Mouse (Mus musculus) hindbrain, embryonic 13.5 days (tissue): ENCODE measurements around the gene Senp8. TPM values are rescaled to one million over a fixed set of nuclear protein-coding genes. Genes with fewer than 3 reads are reported as not detected.

Experiments
- ATAC-seq: fragments of 200-750 bp; cut with Nextera tagmentation; 2 replicates; pipeline ENCODE4 v1.8.0; 2017; ENCODE audit warnings: moderate TSS enrichment; ENCODE audit not compliant: low FRiP score
- H3K27ac ChIP-seq: fragments of 300-500 bp; sonication (generic); 2 replicates; pipeline ENCODE4 v1.5.1; 2015; ENCODE audit warnings: inconsistent platforms, mild to moderate bottlenecking, moderate library complexity
- H3K27me3 ChIP-seq: fragments of 300-500 bp; sonication (generic); 2 replicates; pipeline ENCODE4 v1.6.1; 2015; ENCODE audit warnings: mild to moderate bottlenecking, inconsistent platforms
- H3K36me3 ChIP-seq: fragments of 300-500 bp; sonication (generic); 2 replicates; pipeline ENCODE4 v1.6.1; 2015; ENCODE audit warnings: mild to moderate bottlenecking, inconsistent platforms
- H3K4me1 ChIP-seq: fragments of 300-500 bp; sonication (generic); replicated peaks from 2 replicates; pipeline ENCODE4 v1.6.1; 2015; ENCODE audit warnings: inconsistent platforms
- H3K4me2 ChIP-seq: fragments of 300-500 bp; sonication (generic); 2 replicates; pipeline ENCODE4 v1.6.1; 2015; ENCODE audit warnings: inconsistent platforms, mild to moderate bottlenecking, moderate library complexity
- H3K4me3 ChIP-seq: fragments of 300-500 bp; sonication (generic); 2 replicates; pipeline ENCODE4 v1.5.1; 2015; ENCODE audit warnings: mild to moderate bottlenecking, inconsistent platforms
- H3K9ac ChIP-seq: fragments of 300-500 bp; sonication (generic); 2 replicates; pipeline ENCODE4 v1.6.1; 2015; ENCODE audit warnings: mild to moderate bottlenecking, inconsistent platforms
- H3K9me3 ChIP-seq: fragments of 300-500 bp; sonication (generic); 2 replicates; pipeline ENCODE4 v1.6.1; 2016; ENCODE audit warnings: inconsistent platforms
- WGBS: fragments of 180-500 bp; shearing (Covaris S2); methylation state at CpG from one replicate; pipeline ENCODE4 v1.1.7; 2015; 5-methylcytosine and 5-hydroxymethylcytosine counted together
- polyA plus RNA-seq: library from polyadenylated mRNA; unstranded; fragments of >200 nt; fragmentation: Nextera tagmentation; extraction: Ambion mirVana; gene quantifications from 2 replicates; pipeline ENCODE4 v1.2.1, GENCODE M21; 2015

Senp8 gene
- polyA plus RNA-seq, 1 experiment from 2014 or later: 14.3 TPM

DNA sequence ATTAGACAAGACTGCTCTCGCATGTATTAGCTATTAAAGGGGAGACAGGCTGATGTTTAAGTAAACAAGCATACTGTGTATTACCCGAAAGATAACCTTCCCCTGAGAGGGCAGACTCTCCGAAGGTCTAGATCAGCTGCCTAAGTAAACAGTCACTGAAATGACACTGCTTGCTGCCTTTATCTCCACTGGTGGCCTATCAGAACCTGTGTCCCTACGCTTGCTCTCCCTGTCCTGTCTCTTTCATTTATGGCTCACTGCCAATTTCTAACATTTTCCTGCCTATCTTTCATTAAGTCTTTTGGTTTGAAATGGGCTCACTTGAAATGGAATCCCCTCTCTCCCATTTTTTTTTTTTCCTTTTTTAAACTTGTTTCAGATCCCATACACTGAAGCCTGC lies 15.1 kb downstream of the Senp8 start:
- no peaks in the 10 kb centered on the region for H3K27me3 ChIP-seq
- no peak overlapping the region for H3K9ac ChIP-seq
- WGBS: 68% methylated on average over 4 of the region's 4 CpGs
- no peaks in the 10 kb centered on the region for H3K4me1 ChIP-seq
- no peak overlapping the region for H3K4me3 ChIP-seq
- ATAC-seq: no peak
- H3K27ac ChIP-seq: no peak overlapping the region
- no peak overlapping the region for H3K4me2 ChIP-seq
- no peaks in the 10 kb centered on the region for H3K9me3 ChIP-seq
- H3K36me3 ChIP-seq: peaks cover 14% of the 10 kb centered on the region

DNA sequence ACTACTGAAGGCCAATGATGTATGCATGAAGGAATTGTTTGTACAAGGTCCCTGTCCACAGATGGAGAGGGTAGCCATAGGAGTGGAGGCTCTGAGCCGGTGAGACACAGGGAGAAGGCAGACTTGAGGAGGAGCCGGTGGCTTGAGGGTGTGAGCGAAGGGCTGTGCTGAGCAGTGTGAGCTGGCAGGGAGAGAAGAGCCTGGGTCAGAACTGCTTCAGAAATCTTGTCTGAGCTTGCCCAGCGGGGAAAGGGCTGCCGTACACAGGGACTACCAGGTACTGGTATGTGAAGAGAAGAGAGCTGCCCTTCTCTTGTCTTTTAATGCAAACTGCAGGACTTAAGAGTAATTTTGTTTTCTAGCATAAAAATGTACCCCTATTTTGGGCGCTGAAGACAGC lies 17.4 kb downstream of the Senp8 start:
- H3K4me3 ChIP-seq: no peak overlapping the region
- peaks cover 14% of the 10 kb centered on the region for H3K36me3 ChIP-seq
- no peak for ATAC-seq
- H3K4me2 ChIP-seq: no peak overlapping the region
- WGBS: 79% methylated on average over 6 of the region's 6 CpGs
- no peak overlapping the region for H3K9ac ChIP-seq
- H3K27me3 ChIP-seq: no peaks in the 10 kb centered on the region
- no peaks in the 10 kb centered on the region for H3K4me1 ChIP-seq
- no peak overlapping the region for H3K27ac ChIP-seq
- no peaks in the 10 kb centered on the region for H3K9me3 ChIP-seq

DNA sequence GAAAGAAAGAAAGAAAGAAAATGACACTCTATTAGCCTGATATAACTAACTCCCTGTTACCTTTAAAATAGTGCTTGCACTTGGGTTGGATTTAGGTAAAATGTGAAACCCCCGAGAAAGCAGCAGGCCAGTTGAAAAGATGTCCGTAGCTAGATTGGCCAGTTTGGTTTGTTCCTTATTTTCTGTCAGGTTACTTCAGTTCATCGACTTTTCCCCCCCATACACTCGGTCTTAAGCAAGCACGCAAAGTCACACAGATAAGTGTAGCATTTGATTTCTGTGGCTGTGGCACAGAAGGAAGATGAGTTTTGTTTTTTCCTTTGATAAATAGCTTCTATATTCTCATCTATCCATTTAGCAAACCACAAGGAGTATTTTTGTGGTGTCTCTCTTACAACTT lies 19.4 kb downstream of the Senp8 start:
- Histone ChIP-seq H3K27ac (no peak overlapping the region), H3K9me3 (no peaks in the 10 kb centered on the region), H3K9ac (no peak overlapping the region), H3K4me2 (no peak overlapping the region), H3K27me3 (no peaks in the 10 kb centered on the region), H3K4me3 (no peak overlapping the region), H3K4me1 (no peaks in the 10 kb centered on the region), H3K36me3 (no peaks in the 10 kb centered on the region)
- ATAC-seq: no peak
- WGBS: 94% methylated on average over 5 of the region's 5 CpGs

DNA sequence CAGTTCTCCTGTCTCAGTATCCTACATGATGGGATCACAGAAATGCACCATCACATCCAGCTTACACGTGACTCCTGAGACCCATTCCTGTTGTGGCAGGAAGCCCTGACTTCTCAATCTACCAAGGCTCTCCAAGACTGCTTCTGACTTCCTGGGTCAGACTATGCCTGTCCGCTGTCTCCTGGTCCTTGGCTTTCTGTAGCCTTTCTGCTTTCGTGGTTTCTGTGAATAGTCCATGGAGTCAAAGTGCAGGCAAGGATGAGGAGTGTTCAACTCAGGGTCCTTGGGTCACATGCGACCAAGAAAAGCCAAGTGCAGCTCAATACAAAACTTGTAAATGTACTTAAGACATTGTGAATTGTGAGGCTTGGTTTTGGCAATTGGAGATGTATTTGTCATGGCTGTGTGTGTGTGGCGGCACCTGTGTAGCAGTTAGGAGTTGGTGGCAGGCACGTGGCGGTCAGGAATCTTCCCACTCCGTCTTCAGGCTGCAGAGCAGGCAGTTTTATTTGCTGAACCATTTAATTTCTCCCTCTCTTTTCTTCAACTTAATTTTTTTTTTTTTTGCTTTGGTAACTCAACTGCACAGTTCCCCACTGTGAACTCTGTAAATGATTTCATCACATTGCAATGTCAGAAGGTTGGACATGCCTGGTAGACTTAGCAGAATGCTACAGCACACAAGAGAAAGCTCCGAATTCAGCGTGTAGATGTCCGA lies 22.8 kb downstream of the Senp8 start:
- no peak overlapping the region for H3K27ac ChIP-seq
- H3K4me2 ChIP-seq: no peak overlapping the region
- peaks cover 15% of the 10 kb centered on the region for H3K4me1 ChIP-seq
- H3K27me3 ChIP-seq: no peaks in the 10 kb centered on the region
- H3K36me3 ChIP-seq: no peaks in the 10 kb centered on the region
- 91% methylated on average over 11 of the region's 11 CpGs for WGBS
- no peak overlapping the region for H3K9ac ChIP-seq
- ATAC-seq: no peak
- no peaks in the 10 kb centered on the region for H3K9me3 ChIP-seq
- H3K4me3 ChIP-seq: no peak overlapping the region

DNA sequence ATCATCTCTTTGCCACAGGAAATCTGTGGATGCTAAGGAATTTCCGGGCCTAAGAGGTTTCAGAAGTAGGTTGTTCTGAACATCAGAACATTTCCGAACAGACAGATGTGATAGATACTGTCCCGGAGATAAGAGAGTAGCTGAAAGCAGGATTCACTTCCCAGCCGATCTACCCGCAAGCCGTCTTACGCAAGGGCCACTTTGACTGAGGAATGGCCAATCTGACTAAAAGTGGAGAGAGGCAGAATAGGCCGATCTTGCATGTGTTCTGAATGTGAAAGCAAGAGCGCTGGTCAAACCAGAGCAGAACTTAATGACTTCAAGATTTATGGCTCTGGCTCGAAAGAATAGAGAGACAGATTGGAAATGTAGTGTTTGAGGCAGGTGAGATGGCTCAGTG lies 25.0 kb downstream of the Senp8 start:
- no peak overlapping the region for H3K27ac ChIP-seq
- ATAC-seq: no peak
- H3K27me3 ChIP-seq: peaks cover 10% of the 10 kb centered on the region; the same call in 1 of the 2 replicates
- no peaks in the 10 kb centered on the region for H3K36me3 ChIP-seq
- H3K4me1 ChIP-seq: peaks cover 15% of the 10 kb centered on the region
- H3K9me3 ChIP-seq: no peaks in the 10 kb centered on the region
- H3K9ac ChIP-seq: no peak overlapping the region
- H3K4me2 ChIP-seq: no peak overlapping the region
- 84% methylated on average over 10 of the region's 10 CpGs for WGBS
- no peak overlapping the region for H3K4me3 ChIP-seq

DNA sequence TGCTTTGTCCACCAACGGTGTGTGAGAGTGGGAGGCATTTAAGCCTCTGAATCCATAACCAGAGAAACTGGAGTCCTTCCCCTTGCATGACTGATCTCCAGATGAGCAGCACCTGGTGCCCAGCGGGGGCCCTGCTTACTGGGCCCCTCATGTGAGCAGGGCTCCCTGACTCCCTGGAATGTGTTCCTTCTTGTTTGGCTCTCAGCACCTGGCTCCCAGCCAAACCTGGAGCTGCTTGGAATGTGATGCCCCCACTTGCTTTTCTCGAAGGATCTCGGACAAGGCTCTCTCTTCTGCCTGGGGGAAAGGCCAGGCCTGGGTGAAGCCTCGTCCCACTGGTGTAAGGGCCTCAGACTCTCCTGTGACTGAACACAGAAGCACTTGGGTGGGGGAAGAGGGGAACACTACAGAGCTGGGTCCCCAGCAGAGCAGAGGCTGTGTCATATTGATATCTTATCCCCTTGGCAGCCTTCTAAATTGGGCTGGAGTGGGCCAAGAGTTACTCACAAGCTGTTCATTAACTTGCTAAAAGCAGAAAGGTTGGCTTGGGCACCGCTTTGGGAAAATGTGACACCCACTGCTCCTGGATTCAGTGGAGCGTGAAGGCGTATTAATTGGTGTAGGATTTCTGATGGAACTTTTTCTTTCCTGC lies 26.6 kb downstream of the Senp8 start:
- no peak for ATAC-seq
- Histone ChIP-seq H3K4me3 (no peak overlapping the region), H3K36me3 (no peaks in the 10 kb centered on the region), H3K27me3 (peaks cover 10% of the 10 kb centered on the region; the same call in 1 of the 2 replicates), H3K4me1 (peaks cover 15% of the 10 kb centered on the region), H3K4me2 (no peak overlapping the region; the same call in 1 of the 2 replicates), H3K27ac (no peak overlapping the region), H3K9me3 (no peaks in the 10 kb centered on the region), H3K9ac (peak overlapping the region; percentile 4; the same call in 1 of the 2 replicates)
- 59% methylated on average over 8 of the region's 8 CpGs for WGBS

DNA sequence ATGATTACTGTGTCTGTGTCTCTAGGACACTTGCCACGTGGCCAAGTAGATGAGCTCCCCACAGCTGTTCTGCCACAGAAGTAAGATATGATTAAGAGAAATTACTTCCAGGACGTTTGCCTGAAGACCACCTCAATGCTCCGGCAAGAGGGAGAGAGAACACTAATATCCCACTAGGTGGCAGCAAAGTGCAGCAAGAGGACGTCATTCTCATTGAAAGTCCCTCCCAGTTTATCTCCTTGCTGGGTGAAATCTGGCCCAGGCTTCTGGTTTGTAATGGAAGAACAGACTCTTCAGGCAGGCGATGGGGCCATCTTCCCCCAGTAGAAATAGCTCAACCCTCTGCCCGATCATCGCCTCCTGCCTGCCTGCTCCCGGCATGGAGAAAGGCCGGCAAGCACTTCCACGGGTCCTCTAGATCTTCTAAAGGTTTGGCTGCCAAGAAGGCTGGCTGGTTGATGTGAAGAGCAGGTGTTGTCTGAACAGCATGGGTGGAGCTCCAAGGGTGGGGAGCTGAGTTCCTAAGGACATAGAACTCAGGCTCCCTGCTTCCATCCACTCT lies 27.3 kb downstream of the Senp8 start:
- peaks cover 15% of the 10 kb centered on the region for H3K4me1 ChIP-seq
- WGBS: 19% methylated on average over 10 of the region's 10 CpGs
- no peak overlapping the region; the same call in 1 of the 2 replicates for H3K9ac ChIP-seq
- H3K4me2 ChIP-seq: peak overlapping the region; percentile 42
- no peaks in the 10 kb centered on the region for H3K36me3 ChIP-seq
- peak; percentile 36; the same call in 1 of the 2 replicates for ATAC-seq
- H3K27me3 ChIP-seq: peaks cover 10% of the 10 kb centered on the region; the same call in 1 of the 2 replicates
- no peak overlapping the region for H3K4me3 ChIP-seq
- H3K9me3 ChIP-seq: no peaks in the 10 kb centered on the region
- no peak overlapping the region for H3K27ac ChIP-seq

DNA sequence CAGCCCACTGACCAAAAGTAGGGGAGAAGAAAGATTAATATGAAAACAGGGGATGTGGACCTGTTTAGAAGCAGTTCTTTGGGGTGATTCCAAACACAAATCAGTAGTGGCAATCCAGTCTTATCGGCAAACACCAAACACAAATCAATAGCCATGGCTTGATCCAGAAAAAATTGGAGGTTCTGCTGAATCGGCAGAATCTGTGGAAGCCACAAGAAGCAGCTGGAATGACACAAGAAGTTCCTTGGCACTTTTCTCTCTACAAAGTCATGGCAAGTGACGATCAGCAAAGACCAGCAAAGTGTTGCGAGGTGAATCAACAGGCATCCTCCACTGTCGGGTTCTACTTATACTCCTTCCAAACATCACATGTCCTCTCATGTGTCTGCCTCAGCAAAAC lies 29.4 kb downstream of the Senp8 start:
- WGBS: 83% methylated on average over 5 of the region's 5 CpGs
- Histone ChIP-seq H3K27ac (no peak overlapping the region), H3K9me3 (no peaks in the 10 kb centered on the region), H3K9ac (no peak overlapping the region), H3K4me2 (no peak overlapping the region), H3K36me3 (no peaks in the 10 kb centered on the region), H3K4me1 (peaks cover 15% of the 10 kb centered on the region), H3K27me3 (peaks cover 10% of the 10 kb centered on the region; the same call in 1 of the 2 replicates), H3K4me3 (no peak overlapping the region)
- no peak for ATAC-seq

DNA sequence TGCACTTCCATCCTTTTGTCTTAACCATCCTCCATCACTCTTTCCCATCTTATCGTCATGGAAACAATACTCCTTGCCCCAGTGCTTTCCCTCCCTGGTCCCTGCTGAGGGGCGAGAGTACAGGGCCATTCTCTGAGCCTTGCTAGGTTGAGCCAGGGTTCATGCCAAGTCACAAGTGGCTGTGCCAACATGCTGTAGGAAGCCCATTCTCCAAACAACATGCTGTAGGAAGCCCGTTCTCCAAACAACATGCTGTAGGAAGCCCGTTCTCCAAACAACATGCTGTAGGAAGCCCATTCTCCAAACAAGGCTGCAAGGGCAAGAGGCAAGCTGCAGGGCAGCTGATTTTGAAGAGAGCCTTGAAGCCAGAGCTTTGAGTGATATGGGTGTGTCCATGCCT lies 32.3 kb downstream of the Senp8 start:
- H3K9ac ChIP-seq: no peak overlapping the region
- H3K4me1 ChIP-seq: peaks cover 1% of the 10 kb centered on the region
- H3K4me2 ChIP-seq: no peak overlapping the region
- 89% methylated on average over 4 of the region's 4 CpGs for WGBS
- no peaks in the 10 kb centered on the region for H3K36me3 ChIP-seq
- no peak for ATAC-seq
- H3K27me3 ChIP-seq: peaks cover 10% of the 10 kb centered on the region; the same call in 1 of the 2 replicates
- H3K4me3 ChIP-seq: no peak overlapping the region
- H3K27ac ChIP-seq: no peak overlapping the region
- H3K9me3 ChIP-seq: no peaks in the 10 kb centered on the region

DNA sequence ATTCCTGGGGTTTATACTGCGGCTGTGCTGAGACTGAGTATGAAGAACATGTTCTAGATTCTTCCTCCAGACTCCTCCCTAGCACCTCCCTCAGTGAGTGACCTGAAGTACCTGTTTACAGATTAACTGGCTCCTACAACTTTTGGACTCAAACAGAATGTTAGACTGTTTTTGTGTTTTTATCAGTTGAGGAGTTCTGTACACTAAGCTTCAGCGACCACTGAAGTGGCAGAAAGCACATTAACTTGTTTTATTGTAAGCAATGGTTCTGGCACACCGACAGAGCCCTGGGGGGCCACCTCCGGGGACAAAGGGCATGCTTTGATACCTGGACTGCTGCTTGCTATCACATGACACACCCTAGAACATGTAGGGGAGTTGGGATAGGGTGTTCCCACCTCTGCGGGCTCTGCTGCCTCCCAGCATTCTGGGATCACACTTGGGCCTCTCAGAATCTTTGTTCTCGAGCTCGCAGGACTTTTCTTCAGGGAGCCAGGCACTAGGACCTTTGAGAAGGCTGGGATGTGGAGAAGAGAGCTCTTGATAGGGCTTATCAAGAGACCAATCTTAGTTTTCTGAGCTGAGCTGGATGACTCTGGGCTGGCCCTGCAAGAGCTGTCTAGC lies 34.1 kb downstream of the Senp8 start:
- no peaks in the 10 kb centered on the region for H3K4me1 ChIP-seq
- no peaks in the 10 kb centered on the region for H3K36me3 ChIP-seq
- ATAC-seq: no peak
- no peak overlapping the region for H3K27ac ChIP-seq
- H3K9me3 ChIP-seq: no peaks in the 10 kb centered on the region
- H3K4me2 ChIP-seq: no peak overlapping the region
- 83% methylated on average over 7 of the region's 7 CpGs for WGBS
- H3K9ac ChIP-seq: no peak overlapping the region
- H3K4me3 ChIP-seq: no peak overlapping the region
- H3K27me3 ChIP-seq: 0 out of 2 replicates have a peak, but pooled peaks cover 3% of the 10 kb centered on the region

DNA sequence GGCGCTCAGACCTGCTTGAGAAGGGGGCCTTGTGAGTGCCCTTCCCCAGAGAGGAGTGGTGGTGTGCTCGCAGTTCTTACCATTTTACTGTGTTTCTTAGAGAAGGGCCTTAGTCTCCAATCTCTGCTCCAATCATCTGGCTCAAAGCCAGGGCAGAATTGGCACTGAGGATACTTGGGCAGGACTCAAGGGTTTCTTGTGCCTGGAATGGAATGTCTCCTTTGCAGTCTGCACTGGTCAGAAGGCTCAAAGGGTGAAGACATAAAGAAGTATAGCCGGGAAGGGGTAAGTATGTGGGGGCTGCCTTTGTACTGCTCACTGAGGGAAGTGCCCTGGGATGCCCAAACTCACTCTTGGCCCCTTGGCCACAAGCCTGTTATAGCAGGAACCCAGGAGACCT lies 41.3 kb downstream of the Senp8 start:
- no peak overlapping the region for H3K4me3 ChIP-seq
- no peaks in the 10 kb centered on the region for H3K36me3 ChIP-seq
- no peak overlapping the region for H3K9ac ChIP-seq
- no peaks in the 10 kb centered on the region for H3K9me3 ChIP-seq
- H3K4me1 ChIP-seq: no peaks in the 10 kb centered on the region
- 87% methylated on average over 3 of the region's 3 CpGs for WGBS
- no peak overlapping the region for H3K27ac ChIP-seq
- no peaks in the 10 kb centered on the region for H3K27me3 ChIP-seq
- ATAC-seq: no peak
- H3K4me2 ChIP-seq: no peak overlapping the region
